Comparison of ENCODE assay signal across 9 mouse cellular contexts in genomic region chr1:20311485-20311884, GRCm38 (mm10).
A peak's percentile ranks its signal among the peaks of the same experiment; 100 is the strongest.
DNase-seq lines count a peak whose midpoint lies in the region; ATAC-seq lines count a peak whose summit lies in the region.
"Had no signal": no experiment of that assay in that cellular context is flagged by ENCODE, and none has a peak within 500 bp of the region (broad histone marks: within the 10 kb centered on the region; RNA-seq: fewer than 3 reads in every experiment).

No protein-coding gene starts in this region.

- H3K4me3 ChIP-seq in midbrain, embryonic 10.5 days = no peak overlapping the region
- no peak overlapping the region for H3K4me3 ChIP-seq in midbrain, embryonic 13.5 days (replicated peaks)
- H3K4me3 ChIP-seq in limb, embryonic 10.5 days = no peak overlapping the region
- H3K4me3 ChIP-seq: erythroblast, embryonic 14.5 days had no signal

- no peaks in the 10 kb centered on the region for H3K9me3 ChIP-seq in midbrain, embryonic 10.5 days (replicated peaks)
- H3K9me3 ChIP-seq in midbrain, embryonic 13.5 days = no peaks in the 10 kb centered on the region
- no peaks in the 10 kb centered on the region for H3K9me3 ChIP-seq in limb, embryonic 10.5 days (replicated peaks)

- 6% methylated on average over 2 of the region's 2 CpGs for WGBS in midbrain, embryonic 10.5 days
- 4% methylated on average over 2 of the region's 2 CpGs for WGBS in midbrain, embryonic 13.5 days
- WGBS in limb, embryonic 10.5 days = 6% methylated on average over 2 of the region's 2 CpGs

- no peak overlapping the region for H3K4me2 ChIP-seq in midbrain, embryonic 13.5 days (replicated peaks)

- peaks cover 44% of the 10 kb centered on the region for H3K27me3 ChIP-seq in midbrain, embryonic 10.5 days (ENCODE audit: low read depth, poor library complexity, severe bottlenecking)
- H3K27me3 ChIP-seq in midbrain, embryonic 13.5 days = peaks cover 45% of the 10 kb centered on the region
- no peaks in the 10 kb centered on the region for H3K27me3 ChIP-seq in limb, embryonic 10.5 days (ENCODE audit: low read depth, poor library complexity, severe bottlenecking)

- DNase-seq in midbrain, embryonic 10.5 days (ENCODE audit: low spot score) = peak; percentile 46
- peak; percentile 60 for DNase-seq in adrenal gland, postnatal 10 days
- peak; percentile 38 for DNase-seq in fibroblast of lung, adult 2 months (ENCODE audit: low read depth)
- peak; percentile 71 for DNase-seq in kidney, adult 9 months
- DNase-seq in limb, embryonic 10.5 days (ENCODE audit: low spot score) = peak; percentile 40
- peak; percentile 28 for DNase-seq in retina, adult 2 months (ENCODE audit: low read depth, low spot score)
- no peak for DNase-seq in B cell, adult 2 months

- no peak for ATAC-seq in midbrain, embryonic 13.5 days

- no peak overlapping the region for H3K27ac ChIP-seq in midbrain, embryonic 10.5 days (replicated peaks)
- no peak overlapping the region for H3K27ac ChIP-seq in midbrain, embryonic 13.5 days
- H3K27ac ChIP-seq in limb, embryonic 10.5 days = no peak overlapping the region

- H3K4me1 ChIP-seq in midbrain, embryonic 10.5 days = no peaks in the 10 kb centered on the region
- no peaks in the 10 kb centered on the region for H3K4me1 ChIP-seq in midbrain, embryonic 13.5 days (replicated peaks)
- no peaks in the 10 kb centered on the region for H3K4me1 ChIP-seq in limb, embryonic 10.5 days

- no peak overlapping the region for H3K9ac ChIP-seq in midbrain, embryonic 13.5 days (replicated peaks)

- no peaks in the 10 kb centered on the region for H3K36me3 ChIP-seq in midbrain, embryonic 10.5 days
- H3K36me3 ChIP-seq in midbrain, embryonic 13.5 days = no peaks in the 10 kb centered on the region
- no peaks in the 10 kb centered on the region for H3K36me3 ChIP-seq in limb, embryonic 10.5 days

Comparison
In these comparisons a context has a peak if more than half of its experiments do, and no peak if none do; other contexts are left out.
1. DNase-seq: peak in midbrain, embryonic 10.5 days (single experiment), adrenal gland, postnatal 10 days (single experiment), fibroblast of lung, adult 2 months (single experiment), kidney, adult 9 months (single experiment), limb, embryonic 10.5 days (single experiment) and retina, adult 2 months (single experiment); none in B cell, adult 2 months (0 of 2).